24 mouse cellular contexts compared by ENCODE assay signal in the genomic region with DNA sequence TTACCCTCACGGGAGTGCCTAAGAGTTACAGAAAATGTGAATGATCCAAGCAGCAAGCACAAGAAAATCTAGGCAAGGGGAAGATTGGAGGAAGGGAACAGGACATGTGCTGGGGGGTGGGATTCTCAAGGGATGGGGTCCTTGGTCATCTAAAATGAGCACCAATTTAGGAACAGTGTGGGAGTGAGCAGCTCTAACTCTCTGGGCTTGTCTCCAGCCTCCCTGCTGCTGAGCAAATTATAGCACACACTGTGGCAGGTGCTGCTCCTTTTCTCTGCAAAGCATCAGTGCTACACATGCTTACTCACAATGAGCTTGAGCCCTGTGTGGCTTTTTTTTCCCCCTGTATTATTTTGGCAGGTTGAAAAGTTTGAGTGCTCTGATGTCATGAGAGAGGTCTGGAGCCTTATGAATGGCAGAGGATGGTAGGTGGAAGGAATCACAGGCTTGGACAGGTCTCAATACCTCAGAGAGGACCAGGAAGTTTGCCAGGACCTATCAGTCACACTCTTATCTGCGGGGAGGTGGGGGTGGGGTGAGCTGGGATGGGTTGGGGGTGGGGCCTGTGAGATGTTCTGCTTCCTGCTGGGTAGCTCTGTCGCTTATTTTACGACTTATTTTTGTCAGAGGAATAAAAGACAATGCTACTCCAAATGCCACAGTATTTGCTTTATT. TPM values are rescaled to one million over a fixed set of nuclear protein-coding genes. Genes with fewer than 3 reads are reported as not detected.
DNase-seq lines count a peak whose midpoint lies in the region; ATAC-seq lines count a peak whose summit lies in the region.
"Had no signal": no experiment of that assay in that cellular context is flagged by ENCODE, and none has a peak within 500 bp of the region (broad histone marks: within the 10 kb centered on the region; RNA-seq: fewer than 3 reads in every experiment).

No protein-coding gene starts in this region.

- peak; percentile 99 for ATAC-seq in frontal cortex, adult (ENCODE audit: low TSS enrichment)
- no peak for ATAC-seq in neural tube, embryonic 15.5 days (ENCODE audit: low FRiP score)
- ATAC-seq in granulocyte monocyte progenitor cell, adult 5-6 weeks (replicated peaks; ENCODE audit: poor library complexity, severe bottlenecking) = no peak
- ATAC-seq: activated CD4-positive, CD25-positive, alpha-beta regulatory T cell, adult 4 months; forebrain, embryonic 13.5 days; inflammation-experienced regulatory T-cells, adult 6 months; liver, postnatal 0 days; Patski had no signal

- H3K27me3 ChIP-seq in neural tube, embryonic 15.5 days (replicated peaks) = no peaks in the 10 kb centered on the region
- H3K27me3 ChIP-seq: forebrain, embryonic 13.5 days; hindbrain, embryonic 12.5 days; Patski had no signal

- H3K9ac ChIP-seq in neural tube, embryonic 15.5 days (replicated peaks) = no peak overlapping the region
- H3K9ac ChIP-seq: forebrain, embryonic 13.5 days; hindbrain, embryonic 12.5 days; liver, postnatal 0 days had no signal

- H3K27ac ChIP-seq in neural tube, embryonic 15.5 days (replicated peaks) = no peak overlapping the region
- H3K27ac ChIP-seq: forebrain, embryonic 13.5 days; gastrocnemius, adult 2 months; hindbrain, embryonic 12.5 days; kidney, postnatal 0 days; layer of hippocampus, adult 2 months had no signal

- peaks cover 30% of the 10 kb centered on the region for H3K36me3 ChIP-seq in neural tube, embryonic 15.5 days

- no peak overlapping the region for H3K4me2 ChIP-seq in neural tube, embryonic 15.5 days
- H3K4me2 ChIP-seq: forebrain, embryonic 13.5 days; hindbrain, embryonic 12.5 days had no signal

- no peak for DNase-seq in frontal cortex, adult 2 months (ENCODE audit: extremely low spot score in 1 of 2, low spot score in 1 of 2)
- peak; percentile 17 for DNase-seq in layer of hippocampus, adult 9-11 months
- no peak for DNase-seq in layer of hippocampus, adult 18-20 months (ENCODE audit: low spot score in 2 of 2)
- DNase-seq in brain, adult 2 months (ENCODE audit: low read depth, low spot score) = peak; percentile 73
- peak; percentile 4 to 16 for DNase-seq in right cerebral cortex, adult 2 months (ENCODE audit: low spot score in 2 of 2)
- DNase-seq: adrenal gland, postnatal 14 days; cerebellum, adult 9-10 months; gastrocnemius, adult 2 months; liver; liver, postnatal 0 days; lung, postnatal 14 days; thymus, postnatal 14 days had no signal

- 71% methylated on average over 4 of the region's 4 CpGs for WGBS in neural tube, embryonic 15.5 days

- no peak overlapping the region for H3K4me3 ChIP-seq in neural tube, embryonic 15.5 days (replicated peaks)
- H3K4me3 ChIP-seq: forebrain, embryonic 13.5 days; gastrocnemius, adult 2 months; hindbrain, embryonic 12.5 days; layer of hippocampus, adult 2 months had no signal

- H3K4me1 ChIP-seq in neural tube, embryonic 15.5 days = no peaks in the 10 kb centered on the region
- H3K4me1 ChIP-seq: forebrain, embryonic 13.5 days; hindbrain, embryonic 12.5 days had no signal

- peaks cover 1% of the 10 kb centered on the region; the same call in 1 of the 2 replicates for H3K9me3 ChIP-seq in neural tube, embryonic 15.5 days (replicated peaks)

RNA-seq across cellular contexts. Expression of gene Cxcr6, which starts 17.3 kb away (rescaled TPM):
- 0.12 and 0.13 TPM in 2 replicates for polyA plus RNA-seq in frontal cortex, adult 2 months (2012; rRNA removed)
- not detected for total RNA-seq in layer of hippocampus, adult 18-20 months (2021)
- polyA plus RNA-seq in neural tube, embryonic 15.5 days (2015; fragmentation: Nextera tagmentation; extraction: Ambion mirVana) = 1.3 TPM in 1 of 2 replicates, not detected in the other
- not detected in 2 replicates for total RNA-seq in granulocyte monocyte progenitor cell, adult 5-6 weeks (2014; fragmentation: Nextera tagmentation)
- not detected in 2 replicates for total RNA-seq in granulocyte monocyte progenitor cell, adult 5-6 weeks (2017)
- total RNA-seq: adrenal gland, postnatal 14 days; layer of hippocampus, adult 2 months; left cerebral cortex, adult 8-10 months; midbrain, postnatal 0 days had no signal

Comparison
In these comparisons a context has a peak if more than half of its experiments do, and no peak if none do; other contexts are left out.
1. DNase-seq: peak in layer of hippocampus, adult 9-11 months (single experiment), brain, adult 2 months (single experiment) and right cerebral cortex, adult 2 months (2 of 2); none in frontal cortex, adult 2 months (0 of 2) and layer of hippocampus, adult 18-20 months (0 of 2).